Mouse (Mus musculus) embryo, embryonic 10 days (tissue): ENCODE measurements around the gene Sppl3.

Experiments
- DNase-seq: peaks from one replicate; pipeline ENCODE4 v3.0.0-alpha.2; 2015; ENCODE audit warnings: low spot score

Gene Sppl3

GRCm38 (mm10) chr5:115126578-115127312, 115.8 kb downstream of the Sppl3 start:
- no peak for DNase-seq

GRCm38 (mm10) chr5:115127421-115128179, 116.7 kb downstream of the Sppl3 start:
- no peak for DNase-seq

- no peak for DNase-seq
These were observed 118.4 kb downstream of the Sppl3 start for GRCm38 (mm10) chr5:115129328-115129727.

- no peak for DNase-seq
These were observed 121.5 kb downstream of the Sppl3 start for GRCm38 (mm10) chr5:115132465-115132864.

GRCm38 (mm10) chr5:115133358-115134066, 122.6 kb downstream of the Sppl3 start:
- no peak for DNase-seq

GRCm38 (mm10) chr5:115134234-115135165, 123.6 kb downstream of the Sppl3 start, which contains the start of gene Unc119b:
TSS of gene Unc119b (minus strand) at chr5:115134975.
- peak; percentile 86 for DNase-seq

- no peak for DNase-seq
These were observed 128.2 kb downstream of the Sppl3 start for GRCm38 (mm10) chr5:115139124-115139523.

GRCm38 (mm10) chr5:115140726-115141125, 129.8 kb downstream of the Sppl3 start:
- no peak for DNase-seq

- DNase-seq = no peak
These were observed 131.3 kb downstream of the Sppl3 start for GRCm38 (mm10) chr5:115142166-115142697.

GRCm38 (mm10) chr5:115143552-115143951, 132.6 kb downstream of the Sppl3 start:
- DNase-seq = no peak

- no peak for DNase-seq
These were observed 133.5 kb downstream of the Sppl3 start for GRCm38 (mm10) chr5:115144471-115144870.

GRCm38 (mm10) chr5:115145253-115145968, 134.5 kb downstream of the Sppl3 start:
- no peak for DNase-seq

GRCm38 (mm10) chr5:115145976-115146746, 135.2 kb downstream of the Sppl3 start:
- DNase-seq = no peak

GRCm38 (mm10) chr5:115146747-115147130, 135.8 kb downstream of the Sppl3 start:
- no peak for DNase-seq

- DNase-seq = no peak
These were observed 136.5 kb downstream of the Sppl3 start for GRCm38 (mm10) chr5:115147388-115147787.

GRCm38 (mm10) chr5:115148378-115148777, 137.4 kb downstream of the Sppl3 start:
- DNase-seq = no peak
